Mouse (Mus musculus) heart, adult 2 months (tissue): ENCODE measurements around the gene Duoxa2.

Experiments
- CTCF ChIP-seq: fragments of 200-600 bp; IDR thresholded peaks from 2 replicates; pipeline ENCODE4 v1.8.1; 2022; ENCODE audit warnings: antibody characterized with exemption, mild to moderate bottlenecking, moderate library complexity
- EP300 ChIP-seq: fragments of 200-500 bp; IDR thresholded peaks from 2 replicates; pipeline ENCODE4 v1.6.1; 2011; ENCODE audit warnings: low read depth, low read length, control low read depth; ENCODE audit not compliant: insufficient read depth
- POLR2A ChIP-seq: fragments of 200-500 bp; IDR thresholded peaks from 2 replicates; pipeline ENCODE4 v1.6.1; 2011; ENCODE audit warnings: mild to moderate bottlenecking, low read depth, low read length, control low read depth; ENCODE audit not compliant: insufficient read depth

- no peak for TF ChIP-seq POLR2A
- no peak for TF ChIP-seq EP300
- TF ChIP-seq CTCF, result no peak
Observed at GRCm38 (mm10) chr2:122297271-122298095, 1.2 kb upstream of the Duoxa2 start.
